Mouse (Mus musculus) urinary bladder, postnatal 14 days (tissue): ENCODE data around the gene Gm12394.
"Not testable (repeated sequence)": the region's sequence is repeated elsewhere in the genome, so short reads cannot be mapped to it uniquely, and the experiment has no call there.

Source experiments
- DNase-seq: peaks from one replicate; pipeline ENCODE4 v3.0.0; 2021; ENCODE audit warnings: low spot score

Gm12394 gene

DNA sequence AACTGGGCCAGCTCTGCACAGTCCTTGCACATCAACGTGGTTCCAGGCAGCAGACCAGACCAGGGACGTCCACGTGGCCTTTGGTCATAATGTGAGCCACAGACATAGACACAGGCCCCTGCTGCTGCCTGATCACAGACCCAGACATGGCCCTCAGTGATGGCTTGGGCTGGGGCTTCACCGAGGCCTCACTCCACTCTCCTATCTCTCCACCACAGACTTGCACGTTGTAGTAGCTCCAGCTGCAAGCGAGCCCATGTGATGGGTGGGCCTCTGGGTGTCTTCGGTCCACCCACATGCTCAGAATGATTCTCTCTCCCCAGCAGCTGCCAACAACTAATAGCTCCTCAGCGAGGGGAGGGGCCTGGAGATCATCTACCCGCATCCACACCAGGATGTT, 3.9 kb upstream of the Gm12394 start:
- DNase-seq = not testable (repeated sequence)

DNA sequence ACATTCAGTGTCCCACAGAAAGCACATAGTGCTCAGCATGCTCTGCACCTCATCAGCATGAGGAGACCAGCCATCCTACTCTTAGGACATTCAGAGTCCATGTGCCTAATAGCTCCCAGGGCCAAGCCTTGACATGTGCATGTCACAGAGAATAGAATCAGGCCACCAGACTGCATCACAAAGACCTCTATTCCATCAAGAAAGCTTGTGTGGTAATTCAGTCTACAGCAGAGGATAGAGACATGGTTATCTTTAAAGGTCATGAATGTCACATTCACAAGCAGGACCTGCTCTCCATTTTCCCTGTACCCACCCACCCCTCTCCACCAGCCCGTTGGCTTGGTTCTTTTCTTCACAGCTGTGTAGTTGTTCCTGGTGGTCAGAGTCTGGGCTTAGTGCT, 2.8 kb downstream of the Gm12394 start, which contains the start of gene Fam205a1:
Gene Fam205a1 (minus strand): TSS at position 101 of the 400 bp plus-strand sequence.
- DNase-seq = not testable (repeated sequence)

DNA sequence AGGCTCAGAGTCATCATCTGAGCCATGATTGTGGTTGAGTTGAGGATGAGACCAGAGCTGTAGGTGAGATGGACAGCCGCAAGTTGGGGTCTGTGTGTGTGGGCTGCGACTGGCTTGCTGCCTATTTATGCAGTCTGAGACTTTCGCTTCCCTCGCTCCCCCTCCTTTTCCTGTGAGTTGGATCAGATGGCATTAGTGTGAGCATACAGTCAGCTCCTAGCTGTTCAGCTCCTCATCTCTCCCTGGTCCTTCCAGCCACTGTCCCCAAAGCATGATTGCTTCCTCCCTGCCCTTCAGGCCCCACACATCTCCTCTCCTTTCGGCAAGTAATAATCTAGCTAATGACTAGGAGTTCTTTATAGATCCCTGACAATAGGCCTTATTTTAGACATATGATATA, 82.7 kb downstream of the Gm12394 start, which contains the start of gene Ccl21a:
Gene Ccl21a (minus strand): TSS at position 101 of the 400 bp plus-strand sequence.
- not testable (repeated sequence) for DNase-seq

DNA sequence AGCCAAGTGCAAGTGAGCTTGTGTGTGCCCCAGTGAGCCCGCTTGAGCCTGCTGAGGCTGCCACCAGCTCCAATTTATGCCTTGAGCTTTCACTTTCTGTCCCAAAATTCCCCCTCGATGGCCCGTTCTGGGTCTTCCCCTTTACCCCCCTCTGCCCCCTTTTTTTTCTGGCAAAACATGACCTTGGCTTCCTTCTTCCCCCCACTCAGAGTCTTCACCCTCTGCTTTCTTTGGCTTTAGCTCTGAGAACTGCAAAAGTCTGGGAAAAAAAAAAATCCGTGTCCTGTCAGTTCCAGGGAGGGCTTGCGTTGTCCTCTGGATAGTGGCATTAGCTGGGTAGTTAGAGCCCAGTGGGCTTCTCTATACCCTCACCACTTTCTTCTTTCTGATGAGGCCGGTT, 100.1 kb downstream of the Gm12394 start, which contains the start of gene Ccl19:
Gene Ccl19 (minus strand): TSS at position 101 of the 400 bp plus-strand sequence.
- DNase-seq = not testable (repeated sequence)

DNA sequence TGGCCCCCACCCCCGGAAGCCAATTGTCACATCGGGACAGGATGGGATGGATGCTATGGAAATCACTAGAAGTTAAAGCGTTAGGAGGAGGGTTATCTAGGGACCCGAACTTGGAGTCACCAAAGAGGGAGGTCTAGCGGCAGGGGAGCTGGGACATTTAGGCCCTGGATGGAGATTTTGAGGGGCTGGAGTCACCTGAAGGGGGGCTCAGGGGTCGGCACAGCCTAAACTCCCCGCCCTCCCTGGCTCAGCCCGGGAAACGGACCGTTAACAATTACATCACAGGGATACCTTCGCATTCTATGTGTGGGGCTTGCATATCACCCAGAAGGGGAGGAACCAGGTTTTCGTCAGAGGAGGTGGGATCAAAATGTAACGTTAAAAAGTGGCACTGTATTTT, 121.3 kb downstream of the Gm12394 start, which contains the start of gene 4930578G10Rik:
Gene 4930578G10Rik (plus strand): TSS at position 301 of the 400 bp plus-strand sequence.
- not testable (repeated sequence) for DNase-seq
